Mouse (Mus musculus) bone marrow macrophage, adult 2 months (primary cell): ENCODE measurements around the gene Rassf5.

ENCODE experiments used
- CTCF ChIP-seq: IDR thresholded peaks from 2 replicates; pipeline ENCODE4 v1.5.1; 2012; ENCODE audit warnings: low read depth, mild to moderate bottlenecking, low read length, moderate library complexity
- POLR2A ChIP-seq: IDR thresholded peaks from 2 replicates; pipeline ENCODE4 v1.6.1; 2012; ENCODE audit warnings: mild to moderate bottlenecking, low read depth, low read length, borderline replicate concordance

DNA sequence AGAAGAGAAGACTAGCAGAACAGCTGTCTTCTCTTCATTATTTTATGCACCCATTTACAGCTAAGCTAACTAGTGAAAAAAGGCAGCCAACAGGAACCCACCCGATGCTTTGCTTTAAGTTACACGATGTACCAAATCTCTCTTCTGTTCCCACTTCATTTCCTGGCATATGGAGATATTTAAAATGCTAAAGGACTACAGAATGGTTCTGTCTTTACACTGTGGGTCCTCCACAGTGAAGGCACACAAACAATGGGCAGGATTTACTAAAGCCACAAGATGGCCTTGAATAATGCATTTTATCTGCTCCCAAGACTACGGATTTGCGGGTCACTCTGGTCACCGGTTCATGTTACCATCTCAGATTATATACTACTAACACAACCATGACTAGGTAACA is 107.9 kb downstream of the Rassf5 start:
- TF ChIP-seq CTCF (no peak), POLR2A (no peak)
